Mouse (Mus musculus): Measurements from ENCODE around the gene Mepce. TPM values are rescaled to one million over a fixed set of nuclear protein-coding genes. Genes with fewer than 3 reads are reported as not detected.
A peak's percentile ranks its signal among the peaks of the same experiment; 100 is the strongest.
"Not testable (repeated sequence)": the region's sequence is repeated elsewhere in the genome, so short reads cannot be mapped to it uniquely, and the experiment has no call there.

The Mepce gene
- 11.7 and 11.8 TPM in 2 replicates for polyA plus RNA-seq (2015; fragmentation: Nextera tagmentation; extraction: Ambion mirVana)

GRCm38 (mm10) chr5:137787151-137787928 is at the start of gene Mepce, which contains the start of gene Zcwpw1:
TSS of gene Mepce (minus strand) at chr5:137787655.
TSS of gene Zcwpw1 (plus strand) at chr5:137787798.
- ATAC-seq (ENCODE audit: low FRiP score, low read depth), result peak; percentile 49
- peaks cover 26% of the 10 kb centered on the region for H3K36me3 ChIP-seq
- peak within 1 kb of the TSS; percentile 85 for H3K4me3 ChIP-seq
- under 1% methylated on average over 48 of the region's 48 CpGs for WGBS
- peaks cover 32% of the 10 kb centered on the region for H3K4me1 ChIP-seq
- H3K9ac ChIP-seq, result peak within 1 kb of the TSS; percentile 98
- no peaks in the 10 kb centered on the region for H3K9me3 ChIP-seq
- peak within 1 kb of the TSS; percentile 98 for H3K27ac ChIP-seq
- peak within 1 kb of the TSS; percentile 92 for H3K4me2 ChIP-seq (replicated peaks)
- H3K27me3 ChIP-seq, result no peaks in the 10 kb centered on the region

DNA sequence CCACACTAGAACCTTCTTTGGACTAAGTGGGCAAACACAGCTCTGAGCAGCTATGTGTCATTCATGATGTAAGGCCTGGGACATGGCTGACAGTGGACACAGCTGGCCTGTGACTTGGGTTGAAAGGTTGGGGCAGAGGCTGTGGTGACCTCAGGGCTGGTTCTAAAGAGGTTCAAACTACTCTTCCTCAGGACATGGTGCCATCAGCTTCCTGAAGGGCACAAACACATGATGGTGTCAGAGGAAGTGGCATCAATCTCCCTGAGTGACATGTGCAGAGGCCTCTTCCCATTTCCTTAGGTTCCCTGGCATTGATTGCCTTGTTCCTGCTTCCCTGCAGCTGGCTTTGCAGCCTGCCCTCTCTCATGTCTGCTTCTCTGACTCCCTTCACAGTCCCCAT is 49.7 kb upstream of the Mepce start:
- H3K4me1 ChIP-seq; H3K27me3 ChIP-seq; H3K27ac ChIP-seq; H3K4me3 ChIP-seq; H3K36me3 ChIP-seq; H3K9ac ChIP-seq; H3K9me3 ChIP-seq; ATAC-seq (ENCODE audit: low FRiP score, low read depth); H3K4me2 ChIP-seq (replicated peaks): not testable (repeated sequence)

DNA sequence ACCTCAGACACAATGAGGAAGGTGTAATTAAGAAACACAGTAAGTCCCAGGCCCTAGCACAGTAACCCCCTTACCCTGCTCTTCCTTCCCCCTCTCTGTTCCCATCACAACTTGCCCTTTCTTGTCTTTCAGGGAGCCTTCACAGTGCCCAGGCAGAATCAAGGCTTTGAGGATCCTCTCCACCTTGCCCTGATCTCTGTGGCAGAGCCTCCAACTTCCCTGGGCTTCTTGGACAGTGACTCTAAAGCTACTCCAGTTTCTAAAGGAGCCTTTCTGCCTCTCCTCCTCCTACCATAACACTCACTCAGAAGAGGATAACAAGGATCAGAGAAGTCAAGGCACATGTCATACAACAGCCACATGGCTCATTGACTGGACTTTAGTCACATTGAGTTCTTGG is 49.2 kb upstream of the Mepce start:
- H3K4me2 ChIP-seq (replicated peaks), result no peak overlapping the region
- H3K4me3 ChIP-seq, result no peak overlapping the region
- H3K4me1 ChIP-seq, result no peaks in the 10 kb centered on the region
- ATAC-seq (ENCODE audit: low FRiP score, low read depth), result no peak
- H3K9me3 ChIP-seq, result no peaks in the 10 kb centered on the region
- no peaks in the 10 kb centered on the region for H3K27me3 ChIP-seq
- no peak overlapping the region for H3K27ac ChIP-seq
- H3K9ac ChIP-seq, result no peak overlapping the region
- no peaks in the 10 kb centered on the region for H3K36me3 ChIP-seq

DNA sequence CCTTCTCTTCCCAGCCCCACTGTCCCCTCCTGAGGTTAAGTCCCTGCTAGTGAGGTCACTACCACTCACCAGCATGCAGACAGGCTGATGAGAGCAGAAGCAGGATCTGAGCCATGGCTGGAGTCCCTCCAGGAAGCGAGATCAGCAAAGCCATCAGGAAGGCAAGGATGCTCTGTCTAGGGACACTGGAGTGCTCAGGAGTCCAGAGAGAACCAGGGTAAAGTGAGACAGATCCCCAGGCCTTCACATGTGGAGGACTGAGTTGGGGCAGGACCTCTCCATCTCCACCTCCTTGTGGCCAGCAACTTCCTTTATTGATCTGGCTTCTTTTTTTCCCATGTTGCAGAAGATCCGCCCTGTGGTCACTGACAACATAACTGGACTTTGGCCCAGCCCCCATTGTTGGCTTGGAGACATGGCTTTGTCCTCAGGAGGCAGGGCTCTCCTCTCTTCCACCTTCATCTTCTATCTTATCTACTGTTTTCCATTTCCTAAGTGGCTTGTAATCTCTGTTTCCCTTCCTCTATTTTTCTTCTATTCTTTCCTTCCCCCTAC is 48.6 kb upstream of the Mepce start, which contains the start of gene Pilra:
Gene Pilra, minus strand, starts transcription at position 316 of the 555 bp plus-strand sequence.
- ATAC-seq (ENCODE audit: low FRiP score, low read depth), result not testable (repeated sequence)

GRCm38 (mm10) chr5:137833500-137833899 is 46.0 kb upstream of the Mepce start:
- Histone ChIP-seq H3K27ac (no peak overlapping the region), H3K4me3 (no peak overlapping the region), H3K9ac (no peak overlapping the region), H3K27me3 (no peaks in the 10 kb centered on the region), H3K4me2 (replicated peaks) (no peak overlapping the region), H3K36me3 (no peaks in the 10 kb centered on the region), H3K4me1 (no peaks in the 10 kb centered on the region), H3K9me3 (no peaks in the 10 kb centered on the region)
- WGBS, result 51% methylated on average over 4 of the region's 4 CpGs
- no peak for ATAC-seq (ENCODE audit: low FRiP score, low read depth)

More for the DNA sequence above, 48.6 kb upstream of the Mepce start, which contains the start of gene Pilra:
- not testable (repeated sequence) for H3K4me3 ChIP-seq; H3K27me3 ChIP-seq; H3K27ac ChIP-seq; H3K9ac ChIP-seq; H3K4me1 ChIP-seq; H3K36me3 ChIP-seq; H3K4me2 ChIP-seq (replicated peaks); H3K9me3 ChIP-seq
- WGBS, result 56% methylated on average over 2 of the region's 2 CpGs

DNA sequence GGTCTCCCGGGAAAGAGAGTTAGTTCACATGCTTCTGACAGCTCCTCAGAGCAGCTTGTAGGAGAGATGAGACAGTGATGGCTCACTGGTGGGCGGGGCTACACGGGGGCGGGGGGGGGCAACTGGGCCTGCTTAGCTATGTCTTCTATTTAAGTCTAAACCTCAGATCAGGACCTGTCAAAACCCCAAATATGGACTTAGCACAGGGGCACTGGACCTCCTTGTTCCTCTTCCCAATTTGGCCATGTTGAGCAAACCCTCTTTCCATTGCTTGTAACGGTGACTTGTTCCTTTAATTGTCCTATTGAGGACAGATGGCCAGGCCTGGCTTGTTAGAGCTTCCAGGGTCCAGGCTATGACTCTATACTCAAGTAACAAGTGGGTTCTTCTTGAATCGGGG is 44.1 kb upstream of the Mepce start:
- H3K36me3 ChIP-seq, result no peaks in the 10 kb centered on the region
- ATAC-seq (ENCODE audit: low FRiP score, low read depth), result no peak
- no peaks in the 10 kb centered on the region for H3K4me1 ChIP-seq
- no peak overlapping the region for H3K9ac ChIP-seq
- no peaks in the 10 kb centered on the region for H3K9me3 ChIP-seq
- H3K27ac ChIP-seq, result no peak overlapping the region
- no peak overlapping the region for H3K4me2 ChIP-seq (replicated peaks)
- H3K27me3 ChIP-seq, result no peaks in the 10 kb centered on the region
- 71% methylated on average over 6 of the region's 6 CpGs for WGBS
- H3K4me3 ChIP-seq, result no peak overlapping the region

DNA sequence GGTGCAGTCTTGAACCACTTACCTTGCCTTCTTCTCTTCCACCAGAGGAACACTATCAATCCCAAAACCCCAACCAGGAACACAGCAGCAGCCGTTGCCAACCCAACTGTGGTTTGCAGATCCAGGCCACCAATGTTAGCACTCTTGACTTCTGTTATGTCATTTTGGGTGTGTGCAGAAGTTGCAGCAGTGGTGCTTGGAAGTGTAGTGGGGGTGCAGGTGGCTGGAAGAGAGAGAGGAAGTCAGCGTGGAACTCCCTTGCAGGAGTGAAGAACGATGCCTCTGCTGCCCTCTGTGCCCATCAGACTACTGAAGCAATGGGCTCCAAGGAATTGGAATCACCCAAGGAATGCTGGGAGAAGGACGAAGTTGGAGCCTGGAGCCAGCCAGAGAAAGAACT is 43.7 kb upstream of the Mepce start:
- 82% methylated on average over 4 of the region's 4 CpGs for WGBS
- no peaks in the 10 kb centered on the region for H3K9me3 ChIP-seq
- no peak for ATAC-seq (ENCODE audit: low FRiP score, low read depth)

GRCm38 (mm10) chr5:137830238-137830637 is 42.8 kb upstream of the Mepce start:
- no peak overlapping the region for H3K4me2 ChIP-seq (replicated peaks)
- no peaks in the 10 kb centered on the region for H3K27me3 ChIP-seq
- H3K36me3 ChIP-seq, result no peaks in the 10 kb centered on the region
- no peaks in the 10 kb centered on the region for H3K9me3 ChIP-seq
- no peak overlapping the region for H3K27ac ChIP-seq
- no peaks in the 10 kb centered on the region for H3K4me1 ChIP-seq
- H3K9ac ChIP-seq, result no peak overlapping the region
- WGBS, result 78% methylated on average over 7 of the region's 7 CpGs
- H3K4me3 ChIP-seq, result no peak overlapping the region
- ATAC-seq (ENCODE audit: low FRiP score, low read depth), result no peak

More for the DNA sequence above, 43.7 kb upstream of the Mepce start:
- Histone ChIP-seq H3K4me1 (no peaks in the 10 kb centered on the region), H3K9ac (no peak overlapping the region), H3K4me3 (no peak overlapping the region), H3K36me3 (no peaks in the 10 kb centered on the region), H3K27me3 (no peaks in the 10 kb centered on the region), H3K4me2 (replicated peaks) (no peak overlapping the region), H3K27ac (no peak overlapping the region)

DNA sequence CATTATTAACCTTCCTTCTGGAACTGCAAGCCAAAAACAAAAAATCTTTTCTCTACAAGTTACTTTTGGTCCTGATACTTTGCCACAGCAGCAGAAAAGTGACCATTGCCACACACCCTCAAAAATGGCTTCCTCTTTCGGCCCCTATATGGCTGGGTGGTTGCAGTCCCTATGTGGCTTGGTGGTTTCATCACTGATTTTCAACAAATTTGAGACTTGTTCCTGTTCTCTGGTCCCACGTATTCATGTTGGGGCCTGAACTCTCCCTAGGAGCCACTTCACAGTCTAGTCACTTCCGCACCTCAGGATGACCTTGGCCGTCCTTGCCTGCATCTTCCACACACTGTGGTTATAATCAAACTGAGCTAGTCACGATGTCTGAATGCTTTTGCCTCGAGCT is 41.2 kb upstream of the Mepce start:
- Histone ChIP-seq H3K27me3 (no peaks in the 10 kb centered on the region), H3K4me2 (replicated peaks) (no peak overlapping the region), H3K9me3 (no peaks in the 10 kb centered on the region), H3K9ac (no peak overlapping the region), H3K4me1 (no peaks in the 10 kb centered on the region), H3K36me3 (no peaks in the 10 kb centered on the region), H3K4me3 (no peak overlapping the region), H3K27ac (no peak overlapping the region)
- no peak for ATAC-seq (ENCODE audit: low FRiP score, low read depth)
- 86% methylated on average over 6 of the region's 6 CpGs for WGBS

GRCm38 (mm10) chr5:137826421-137826820 is 39.0 kb upstream of the Mepce start:
- Histone ChIP-seq H3K9ac (no peak overlapping the region), H3K4me3 (no peak overlapping the region), H3K27me3 (no peaks in the 10 kb centered on the region), H3K27ac (no peak overlapping the region), H3K9me3 (no peaks in the 10 kb centered on the region), H3K4me2 (replicated peaks) (no peak overlapping the region), H3K4me1 (no peaks in the 10 kb centered on the region), H3K36me3 (no peaks in the 10 kb centered on the region)
- ATAC-seq (ENCODE audit: low FRiP score, low read depth), result no peak
- WGBS, result 53% methylated on average over 7 of the region's 7 CpGs

GRCm38 (mm10) chr5:137825971-137826370 is 38.5 kb upstream of the Mepce start:
- H3K9ac ChIP-seq, result no peak overlapping the region
- ATAC-seq (ENCODE audit: low FRiP score, low read depth), result no peak
- no peak overlapping the region for H3K4me2 ChIP-seq (replicated peaks)
- no peaks in the 10 kb centered on the region for H3K27me3 ChIP-seq
- H3K36me3 ChIP-seq, result no peaks in the 10 kb centered on the region
- H3K4me1 ChIP-seq, result no peaks in the 10 kb centered on the region
- H3K9me3 ChIP-seq, result no peaks in the 10 kb centered on the region
- no peak overlapping the region for H3K4me3 ChIP-seq
- H3K27ac ChIP-seq, result no peak overlapping the region
- WGBS, result 83% methylated on average over 2 of the region's 2 CpGs

DNA sequence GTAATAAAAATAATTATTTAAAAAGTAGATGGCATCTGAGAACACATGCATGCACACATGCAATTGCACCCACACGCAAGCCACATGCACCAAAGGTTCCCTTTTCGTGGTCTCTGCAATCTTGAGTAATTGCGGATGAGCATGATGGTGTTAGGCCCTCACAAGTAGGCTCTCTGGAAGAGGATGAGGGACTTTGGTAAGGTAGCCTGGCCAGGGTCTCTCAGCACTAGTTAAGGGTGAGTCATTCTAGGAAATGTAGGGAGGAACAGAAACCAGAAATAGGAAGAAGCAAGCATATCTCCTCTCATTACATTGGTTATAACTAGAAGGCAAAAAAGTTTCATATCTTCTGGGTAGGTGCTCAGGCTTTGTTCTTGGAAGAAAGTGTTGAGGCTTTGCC is 37.6 kb upstream of the Mepce start:
- WGBS, result 92% methylated on average over 3 of the region's 3 CpGs
- no peak overlapping the region for H3K27ac ChIP-seq
- no peak for ATAC-seq (ENCODE audit: low FRiP score, low read depth)

More for the DNA sequence above, 37.6 kb upstream of the Mepce start:
- Histone ChIP-seq H3K27me3 (no peaks in the 10 kb centered on the region), H3K36me3 (no peaks in the 10 kb centered on the region), H3K4me2 (replicated peaks) (no peak overlapping the region), H3K4me1 (no peaks in the 10 kb centered on the region), H3K9ac (no peak overlapping the region), H3K9me3 (no peaks in the 10 kb centered on the region), H3K4me3 (no peak overlapping the region)

Measured in limb, embryonic 13.5 days (tissue).